Mouse (Mus musculus) cerebellum, adult (tissue): ENCODE measurements at regions not wholly inside any gene's neighbourhood (a gene's known extent, or its start where the extent isn't known, plus 50 kb on each side); places are given as distances from the start of the nearest gene placed in this dataset.

Experiments used
- ATAC-seq: cut with Nextera tagmentation; 2 replicates; pipeline ENCODE4 v1.9.2; 2017; ENCODE audit warnings: mild to moderate bottlenecking, moderate library complexity, mixed read lengths; ENCODE audit not compliant: insufficient number of reproducible peaks, low FRiP score, low TSS enrichment

GRCm38 (mm10) chr10:116726031-116726430 is 144.7 kb upstream of the Cnot2 start:
- no peak for ATAC-seq

DNA sequence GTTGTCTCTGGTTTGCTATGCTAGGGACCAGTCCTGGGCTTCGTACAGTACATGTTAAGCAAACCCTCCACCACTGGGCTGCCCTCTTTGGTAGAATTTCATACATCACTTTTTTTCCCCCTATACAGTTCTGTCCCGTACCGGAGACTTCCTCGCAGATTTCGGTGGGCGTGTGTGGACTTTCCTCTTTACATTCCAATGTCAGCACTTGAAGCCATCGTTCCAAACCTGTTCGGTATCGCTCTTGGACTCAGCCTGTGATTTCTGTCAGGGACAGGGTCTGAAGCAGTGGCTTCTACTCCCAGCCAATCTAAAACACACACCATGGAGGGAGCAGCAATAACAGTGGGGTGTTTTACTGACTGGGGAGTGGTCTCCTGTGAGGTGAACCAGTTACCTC is 140.7 kb upstream of the Cnot2 start:
- no peak for ATAC-seq

DNA sequence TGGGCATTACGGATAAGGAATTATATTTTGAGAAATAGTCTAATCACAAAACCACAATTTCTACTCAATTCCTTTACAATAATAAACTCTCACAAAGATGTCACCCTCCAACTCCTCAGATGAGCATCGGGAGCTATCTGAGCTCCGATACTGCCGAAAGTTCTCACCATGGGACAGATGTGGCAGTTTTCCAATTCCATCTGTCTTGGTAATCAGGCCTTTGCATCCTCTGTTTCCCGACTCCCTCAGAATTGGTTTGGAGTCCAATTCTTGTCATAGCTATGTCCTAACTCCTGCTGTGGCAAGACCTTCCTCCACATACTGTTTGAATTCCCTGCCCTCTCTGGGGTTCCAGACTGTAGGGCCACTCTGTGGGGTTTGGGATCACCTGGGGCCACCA is 138.3 kb upstream of the Cnot2 start:
- no peak for ATAC-seq

- no peak for ATAC-seq
Measured at GRCm38 (mm10) chr10:116717961-116718360, 136.7 kb upstream of the Cnot2 start.

DNA sequence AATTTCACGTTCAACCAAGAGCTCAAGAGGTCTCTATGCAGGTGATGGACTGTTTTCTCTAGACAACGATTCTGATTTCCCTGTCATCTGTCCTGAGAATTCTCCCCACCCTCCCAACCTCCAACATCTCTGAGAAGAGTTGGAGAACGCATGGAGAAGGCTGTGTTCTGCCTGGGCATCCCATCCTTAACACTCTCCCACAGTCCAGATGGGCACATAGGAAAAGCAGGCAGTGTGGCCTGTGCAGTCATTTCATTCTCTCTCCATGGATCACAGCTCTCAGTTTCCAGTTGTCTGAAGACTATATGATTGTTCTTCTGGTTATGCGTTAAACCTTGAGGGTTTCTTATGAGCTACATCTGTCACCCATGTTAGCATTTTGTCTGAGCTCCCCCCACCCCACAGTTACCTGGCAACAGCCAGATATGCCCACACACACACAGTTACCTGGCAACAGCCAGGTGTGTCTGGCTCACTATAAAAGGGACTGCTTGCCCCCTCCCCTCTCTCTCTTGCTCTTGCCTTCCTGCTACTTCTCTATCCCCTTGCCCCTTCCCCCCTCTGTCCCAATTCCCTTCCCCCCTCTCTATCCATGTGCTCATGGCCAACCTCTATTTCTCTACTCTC is 135.8 kb upstream of the Cnot2 start:
- no peak for ATAC-seq

- peak; percentile 28; the same call in 1 of the 2 replicates for ATAC-seq
Measured at GRCm38 (mm10) chr10:116713456-116713855, 132.1 kb upstream of the Cnot2 start.

DNA sequence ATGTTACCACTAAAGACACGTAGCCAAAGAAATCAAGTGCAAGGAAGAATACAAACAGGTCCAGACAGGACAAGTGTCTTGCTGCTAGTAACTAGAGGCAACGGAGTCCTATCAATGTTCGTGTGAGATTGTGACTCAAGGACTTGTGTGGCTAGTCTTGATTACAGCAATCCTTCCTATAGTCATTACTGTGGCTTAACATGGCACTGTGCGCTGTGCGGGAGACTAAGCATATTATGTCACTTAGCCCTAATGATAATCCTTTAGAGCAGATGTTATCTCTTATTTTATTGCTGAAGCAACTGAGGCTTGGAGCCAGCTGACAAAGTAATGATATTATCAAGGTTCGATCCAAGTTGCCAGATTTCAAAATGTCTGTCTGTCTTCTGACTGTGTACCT is 125.7 kb upstream of the Cnot2 start:
- ATAC-seq = no peak

DNA sequence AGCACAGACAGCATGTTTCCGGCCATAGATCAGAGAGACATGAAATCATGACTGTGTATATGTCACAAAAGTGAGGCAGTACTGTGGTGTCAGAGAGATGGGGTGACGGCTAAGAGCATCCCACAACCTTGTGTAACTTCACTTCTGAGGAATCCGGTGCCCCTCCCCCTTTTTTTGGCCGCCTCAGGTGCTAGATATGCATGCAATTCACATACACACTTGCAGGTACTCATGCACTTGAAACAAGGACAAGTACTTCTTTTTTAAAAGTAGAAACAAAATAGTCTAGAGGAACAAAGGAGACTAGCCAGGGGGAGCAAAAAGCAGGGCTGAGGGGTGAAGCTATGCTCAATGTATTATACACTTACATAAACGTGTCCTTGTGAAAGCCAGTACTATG is 120.0 kb upstream of the Cnot2 start:
- no peak for ATAC-seq

- ATAC-seq = no peak
Measured at GRCm38 (mm10) chr10:116699711-116700110, 118.4 kb upstream of the Cnot2 start.

DNA sequence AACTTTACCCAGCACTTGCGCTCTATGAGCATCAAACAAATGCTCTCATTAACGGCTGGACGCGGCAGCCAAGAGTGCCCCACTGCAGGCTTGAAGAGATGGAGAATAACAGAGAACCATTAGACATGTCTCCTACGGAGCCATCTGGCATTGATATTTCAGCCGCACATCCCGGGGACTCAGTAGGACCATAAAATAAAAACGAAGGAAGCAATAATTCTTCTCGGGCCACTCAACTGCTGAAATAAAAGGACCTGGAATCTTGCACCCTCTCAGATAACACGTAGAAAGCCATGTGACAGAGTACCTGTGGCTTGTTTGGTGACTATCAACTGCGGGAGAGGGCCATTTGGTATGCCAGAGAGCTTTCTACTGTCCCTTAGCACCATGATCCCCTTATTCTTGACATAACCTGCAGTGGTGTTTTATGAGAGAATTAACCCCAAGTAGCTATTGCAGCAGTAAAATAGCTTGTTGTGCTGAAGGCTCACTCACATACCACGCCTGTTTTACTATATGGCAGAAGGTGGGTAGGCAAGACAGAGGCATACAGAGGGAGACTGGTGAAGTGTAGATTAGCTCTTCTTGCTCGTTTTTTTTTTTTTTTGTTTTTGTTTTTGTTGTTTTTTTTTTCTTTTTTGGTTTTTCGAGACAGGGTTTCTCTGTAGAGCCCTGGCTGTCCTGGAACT is 116.5 kb upstream of the Cnot2 start:
- no peak for ATAC-seq

DNA sequence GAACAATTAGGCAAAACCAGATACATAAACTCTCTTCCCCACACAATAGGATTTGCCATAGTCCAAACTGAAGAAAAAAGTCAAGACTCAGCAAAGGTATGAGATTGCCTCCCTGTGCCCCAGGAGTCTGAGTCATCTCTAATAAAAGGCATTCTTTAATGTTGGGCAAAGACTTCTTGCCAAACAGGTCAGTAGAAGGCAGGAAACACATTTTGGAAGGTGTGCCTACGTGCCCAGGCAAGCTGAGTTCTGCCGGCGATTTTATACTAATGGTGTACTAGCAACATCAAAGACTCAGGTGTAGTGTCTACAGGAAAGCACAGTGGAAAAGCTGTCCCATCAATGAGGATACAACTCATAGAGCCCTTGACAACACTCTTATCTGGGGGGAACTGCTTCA is 112.5 kb upstream of the Cnot2 start:
- ATAC-seq = no peak

DNA sequence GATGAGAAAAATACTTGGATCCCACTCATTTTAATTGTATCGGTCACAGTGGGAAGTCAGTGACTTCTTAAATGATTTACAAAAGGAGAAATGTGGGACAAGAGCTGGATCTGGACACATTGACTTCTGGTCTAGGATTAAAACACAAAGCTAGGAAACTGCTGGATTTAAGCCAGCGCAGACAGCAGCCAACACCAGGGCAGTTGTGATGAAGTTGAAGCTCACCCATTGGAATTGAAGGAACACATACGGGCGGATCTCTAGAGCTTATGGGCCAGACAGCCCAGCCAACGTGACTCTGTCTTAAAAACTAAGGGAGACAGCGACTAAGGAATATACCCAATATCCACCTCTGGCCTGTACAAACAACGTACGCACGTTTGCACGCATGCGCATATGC is 105.4 kb upstream of the Cnot2 start:
- ATAC-seq = no peak

DNA sequence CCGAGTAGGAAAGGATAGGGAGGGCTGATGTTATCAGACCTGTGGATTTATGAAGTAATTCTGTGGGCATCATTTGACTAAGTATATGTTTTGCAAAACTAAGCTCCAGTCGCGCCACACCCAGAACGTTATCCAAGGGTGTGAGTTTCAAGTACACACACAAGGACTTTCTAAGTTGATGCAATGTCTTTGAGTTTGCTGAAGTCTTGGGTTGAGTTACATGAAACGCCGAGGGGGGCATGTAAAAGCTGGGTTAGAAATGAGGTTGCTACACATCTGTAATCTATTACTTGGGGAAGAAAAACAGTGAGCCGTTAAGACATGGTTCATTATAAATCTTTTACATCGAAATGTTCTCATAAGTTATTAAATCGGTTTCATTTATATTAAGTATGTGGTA is 102.1 kb upstream of the Cnot2 start:
- no peak for ATAC-seq

GRCm38 (mm10) chr10:116678950-116679735 is 97.8 kb upstream of the Cnot2 start:
- no peak for ATAC-seq

GRCm38 (mm10) chr10:116677949-116678348 is 96.6 kb upstream of the Cnot2 start:
- ATAC-seq = no peak

GRCm38 (mm10) chr10:116675171-116675570 is 93.9 kb upstream of the Cnot2 start:
- ATAC-seq = no peak

DNA sequence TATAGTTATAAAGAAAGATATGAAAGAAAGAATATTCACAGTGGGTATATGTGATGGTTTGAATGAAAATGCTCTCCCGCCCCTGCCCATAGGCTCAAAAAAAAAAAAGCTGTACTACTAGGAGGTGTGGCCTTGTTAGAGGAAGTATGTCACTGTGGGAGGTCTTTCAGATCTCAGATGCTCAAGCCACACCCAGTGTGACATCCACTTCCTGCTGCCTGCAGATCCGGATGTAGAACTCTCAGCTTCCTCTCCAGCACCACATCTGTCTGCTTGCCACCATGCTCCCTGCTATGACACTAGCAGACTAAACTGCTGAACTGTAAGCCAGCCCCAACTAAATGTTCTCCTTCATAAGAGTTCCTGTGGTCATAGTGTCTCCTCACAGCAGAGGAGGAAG is 93.0 kb upstream of the Cnot2 start:
- ATAC-seq = no peak

GRCm38 (mm10) chr10:116658162-116658962 is 77.1 kb upstream of the Cnot2 start:
- ATAC-seq = no peak

GRCm38 (mm10) chr10:116655891-116656290 is 74.6 kb upstream of the Cnot2 start:
- no peak for ATAC-seq

GRCm38 (mm10) chr10:116655018-116655807 is 73.9 kb upstream of the Cnot2 start:
- ATAC-seq = no peak
